Mouse (Mus musculus) layer of hippocampus, postnatal 14 days (tissue): ENCODE data around the gene H2al2a. TPM values are rescaled to one million over a fixed set of nuclear protein-coding genes. Genes with fewer than 3 reads are reported as not detected.
"Not testable (repeated sequence)": the region's sequence is repeated elsewhere in the genome, so short reads cannot be mapped to it uniquely, and the experiment has no call there.

Source experiments
- DNase-seq, 2 experiments: peaks; one replicate each; pipeline ENCODE4 v3.0.0; 2021 to 2022; ENCODE audit warnings: low spot score in 2 of 2, mixed read lengths in 1 of 2
- total RNA-seq, 2 experiments: library from RNA; stranded (reverse); gene quantifications; 2 replicates each; pipeline ENCODE4 v1.2.3; 2021

H2al2a gene
- total RNA-seq, 2 experiments from 2014 or later: not detected

DNA sequence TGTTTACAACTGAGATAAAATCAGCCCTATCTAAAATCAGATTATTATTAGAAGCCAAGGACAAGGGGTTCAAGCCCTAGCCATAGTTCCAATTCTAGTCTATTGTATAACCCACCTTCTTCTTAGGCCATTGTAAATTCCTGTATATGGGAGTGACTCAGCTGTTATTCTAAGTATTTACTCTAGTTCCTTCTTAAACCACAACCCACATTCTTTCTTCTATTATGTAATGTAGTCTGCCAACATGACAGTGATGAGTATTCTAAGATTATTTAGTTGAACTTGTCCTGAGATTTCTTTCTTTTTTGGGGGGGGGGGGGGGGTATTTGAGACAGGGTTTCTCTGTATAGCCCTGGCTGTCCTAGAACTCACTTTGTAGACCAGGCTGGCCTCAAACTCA, 19.1 kb downstream of the H2al2a start:
- not testable (repeated sequence) for DNase-seq

DNA sequence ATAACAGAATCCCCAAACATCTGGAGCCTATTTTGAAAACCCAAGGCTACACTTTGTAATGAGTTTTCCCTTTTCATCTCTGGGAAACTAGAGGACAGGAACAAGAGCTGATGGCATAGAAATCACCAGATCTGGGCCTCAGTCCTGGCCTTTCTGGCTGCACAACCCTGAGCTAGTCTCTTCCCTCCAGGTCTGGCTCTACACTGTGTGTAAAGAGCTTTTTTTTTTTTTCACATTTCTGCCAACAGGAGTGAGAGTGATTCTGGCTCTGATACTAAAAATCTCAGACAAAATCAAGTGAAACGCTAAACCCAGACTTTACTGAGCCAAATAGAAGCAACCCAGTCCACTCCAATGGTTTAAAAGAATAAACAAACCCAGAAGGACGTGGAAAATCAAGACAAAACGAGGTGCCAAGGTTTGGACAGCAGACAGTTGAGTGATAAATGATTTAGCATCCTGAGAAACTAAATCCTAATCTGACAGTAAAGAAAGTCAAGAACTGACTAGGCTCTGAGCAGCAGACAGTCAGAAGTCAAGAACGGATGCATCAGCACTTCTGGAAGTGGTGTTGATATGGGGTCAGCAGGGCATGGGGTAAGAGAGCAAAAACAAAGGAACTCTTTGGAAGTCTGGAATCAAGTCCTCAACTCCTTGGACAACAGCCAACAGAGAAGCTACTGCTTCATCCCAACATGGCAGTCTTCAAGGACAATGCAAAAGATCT, 21.0 kb downstream of the H2al2a start:
- DNase-seq: no peak

DNA sequence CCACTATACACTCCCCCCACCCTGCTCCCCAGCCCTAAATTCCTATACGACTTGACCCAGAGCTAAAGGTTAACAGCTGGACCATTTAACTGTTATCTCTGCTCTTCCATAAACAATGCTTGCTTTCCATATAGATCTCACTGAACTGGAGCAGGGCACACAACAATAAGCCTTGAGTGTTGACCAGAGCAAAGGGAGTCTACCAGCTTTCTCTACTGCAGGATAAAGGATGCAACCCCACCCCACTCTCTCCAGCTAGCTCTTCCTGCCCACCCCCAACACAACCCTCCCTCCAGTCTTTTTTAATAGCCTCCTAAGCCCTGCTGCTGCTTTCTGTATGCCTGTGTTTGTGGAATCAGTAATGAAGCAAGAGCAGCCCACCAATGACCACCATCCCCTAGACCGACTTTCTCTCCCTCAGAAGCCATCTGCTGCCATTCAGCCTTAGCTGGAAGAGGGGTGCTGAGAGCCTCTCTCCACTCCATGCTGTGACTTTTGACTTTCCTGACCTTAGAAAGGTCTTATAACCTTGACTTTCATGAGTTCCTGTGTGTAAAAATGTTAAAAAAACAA, 22.8 kb downstream of the H2al2a start:
- no peak for DNase-seq

DNA sequence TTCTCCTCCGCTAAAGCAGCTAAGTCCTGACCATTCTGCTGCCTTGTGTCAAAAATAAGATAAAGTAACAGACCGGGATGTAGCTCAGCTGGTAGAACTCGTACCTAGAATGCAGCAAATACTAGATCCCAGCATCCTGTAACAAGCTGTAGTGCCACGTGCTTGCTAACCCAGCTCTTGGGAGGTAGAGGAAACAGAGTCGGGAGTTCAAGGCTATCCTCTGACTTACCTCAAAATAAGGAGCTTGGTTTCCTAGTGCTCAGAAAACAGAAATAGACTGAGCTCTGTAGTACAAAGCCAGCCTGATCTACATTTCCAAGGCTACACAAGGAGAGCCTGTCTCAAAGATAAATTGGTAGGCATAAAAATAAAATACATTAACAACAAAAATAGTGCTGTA, 23.5 kb downstream of the H2al2a start:
- DNase-seq: no peak

DNA sequence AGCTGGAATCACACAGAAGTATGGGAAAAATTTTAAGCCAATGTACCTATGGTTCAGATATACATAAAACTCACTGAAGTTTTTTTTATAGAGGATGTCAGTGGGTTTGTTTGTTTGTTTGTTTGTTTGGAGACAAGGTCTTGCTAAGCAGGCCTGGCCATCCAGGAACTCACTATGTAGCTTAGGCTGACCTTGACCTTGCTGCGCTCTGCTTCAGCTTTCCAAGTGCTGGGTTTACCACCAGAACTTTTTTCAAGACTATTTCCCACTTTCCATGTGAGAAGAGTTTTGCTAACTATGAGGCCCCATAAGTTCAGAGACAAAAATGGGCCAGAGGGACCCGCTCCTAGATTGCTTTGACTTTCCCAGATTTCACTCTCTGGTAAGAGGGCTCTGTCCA, 23.9 kb downstream of the H2al2a start:
- no peak for DNase-seq

DNA sequence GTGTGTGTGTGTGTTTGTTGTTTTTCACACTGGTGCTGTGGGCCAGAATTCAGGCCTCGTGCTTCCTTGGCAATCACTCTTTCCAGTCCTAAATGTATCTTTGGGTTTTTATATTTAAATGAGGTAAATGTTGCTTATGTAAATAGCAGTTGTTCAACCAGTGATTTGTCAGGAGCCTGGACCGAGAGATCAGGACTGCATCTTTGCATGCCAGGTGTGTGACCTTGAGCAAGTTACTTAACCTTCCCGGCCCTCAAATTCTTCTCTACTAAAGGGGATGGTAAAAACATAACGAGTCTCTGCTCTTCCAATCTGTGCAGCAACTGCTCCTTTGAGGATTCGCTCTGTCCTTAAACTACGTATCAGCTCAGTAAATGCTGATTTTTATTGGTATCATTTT, 25.4 kb downstream of the H2al2a start:
- DNase-seq: no peak

DNA sequence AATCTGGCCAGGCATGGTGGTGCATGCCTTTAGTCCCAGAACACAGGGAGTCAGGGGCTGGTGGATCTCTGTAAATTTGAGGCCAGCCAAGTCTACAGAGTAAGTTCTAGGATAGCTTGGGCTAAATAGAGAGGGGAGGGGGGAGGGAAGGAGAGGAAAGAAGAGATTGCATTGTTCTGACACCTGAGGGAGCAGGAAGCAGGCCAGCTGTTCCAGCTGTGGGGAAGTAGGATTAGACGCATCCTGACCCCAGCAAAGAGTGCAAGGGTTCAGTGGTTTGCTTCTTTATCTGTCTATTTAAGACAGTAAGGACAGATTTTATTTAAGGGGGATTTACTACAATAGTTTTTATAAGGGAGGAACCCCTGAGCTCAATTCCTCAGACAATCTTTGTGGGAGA, 26.1 kb downstream of the H2al2a start:
- no peak for DNase-seq

DNA sequence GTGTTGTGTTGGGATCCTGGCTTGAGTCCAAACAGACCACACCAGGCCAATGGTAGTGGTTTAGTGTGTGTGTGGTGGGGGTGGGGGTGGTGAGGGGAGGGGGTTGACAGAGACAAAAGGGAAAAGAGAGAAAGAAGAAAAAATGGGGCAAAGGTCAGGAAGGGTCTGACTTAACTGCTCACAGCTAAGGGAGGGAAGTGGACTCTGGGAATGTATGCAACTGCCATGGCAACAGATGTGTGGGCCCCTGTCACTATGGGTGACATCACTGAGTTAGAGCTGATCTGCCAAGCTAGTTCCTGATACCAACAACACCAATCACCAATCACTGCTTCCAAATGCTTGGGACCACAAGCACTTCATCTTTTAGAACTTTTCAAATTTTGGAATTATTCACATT, 26.6 kb downstream of the H2al2a start:
- no peak for DNase-seq

DNA sequence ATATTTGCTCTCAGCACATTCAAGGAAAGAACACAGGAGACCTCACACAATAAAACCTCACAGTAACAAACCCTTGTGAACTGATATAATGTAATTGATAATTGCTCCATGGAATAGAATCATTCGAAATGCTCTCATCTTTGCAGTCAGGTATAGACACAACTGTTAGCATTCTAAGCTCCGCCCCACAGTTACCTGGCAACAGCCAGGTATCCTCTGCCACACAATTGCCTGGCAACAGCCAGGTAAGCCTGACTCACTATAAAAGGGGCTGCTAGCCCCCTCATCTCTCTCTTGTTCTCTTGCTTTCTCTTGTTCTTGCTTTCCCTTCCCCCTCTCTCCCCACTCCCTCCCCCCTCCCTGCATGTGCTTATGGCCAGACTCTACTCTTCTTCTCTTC, 28.2 kb downstream of the H2al2a start:
- DNase-seq: no peak

DNA sequence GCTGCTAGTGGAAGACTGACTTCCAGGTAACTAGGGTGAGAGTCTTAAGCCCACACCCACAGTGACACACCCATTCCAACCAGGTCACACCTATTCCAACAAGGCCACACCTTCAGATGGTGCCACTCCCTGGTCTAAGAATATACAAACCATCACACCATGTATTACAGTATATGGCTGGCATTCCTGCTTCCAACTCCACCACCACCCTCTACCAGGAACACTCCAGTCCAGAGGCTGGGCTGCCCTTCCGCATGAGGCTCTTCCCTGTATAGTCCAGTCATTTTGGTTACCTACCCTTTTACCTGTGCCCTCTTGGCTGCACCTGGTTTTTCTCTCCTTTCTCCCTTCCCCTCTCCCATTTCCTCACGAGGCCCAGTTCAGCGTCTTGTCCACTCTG, 28.7 kb downstream of the H2al2a start:
- not testable (repeated sequence) for DNase-seq

DNA sequence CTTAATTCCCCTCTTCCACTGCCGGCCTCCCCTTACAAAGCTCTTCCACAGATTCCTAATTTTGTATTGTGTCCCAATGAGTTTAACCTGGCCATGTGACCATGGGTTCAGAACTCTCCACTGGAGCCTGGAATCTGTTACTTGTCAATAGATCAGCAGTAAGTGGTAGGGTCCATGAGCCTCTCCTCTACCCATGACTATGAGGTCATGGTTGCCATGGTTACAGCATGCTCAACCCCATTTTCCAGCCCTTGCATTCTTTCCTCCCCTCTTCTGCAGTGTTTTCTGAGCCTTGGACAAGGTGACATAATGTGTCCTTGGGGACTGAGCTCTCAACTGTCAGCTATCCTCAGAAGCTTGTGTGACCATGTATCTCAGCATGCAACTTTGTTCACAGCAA, 37.3 kb downstream of the H2al2a start:
- no peak for DNase-seq

DNA sequence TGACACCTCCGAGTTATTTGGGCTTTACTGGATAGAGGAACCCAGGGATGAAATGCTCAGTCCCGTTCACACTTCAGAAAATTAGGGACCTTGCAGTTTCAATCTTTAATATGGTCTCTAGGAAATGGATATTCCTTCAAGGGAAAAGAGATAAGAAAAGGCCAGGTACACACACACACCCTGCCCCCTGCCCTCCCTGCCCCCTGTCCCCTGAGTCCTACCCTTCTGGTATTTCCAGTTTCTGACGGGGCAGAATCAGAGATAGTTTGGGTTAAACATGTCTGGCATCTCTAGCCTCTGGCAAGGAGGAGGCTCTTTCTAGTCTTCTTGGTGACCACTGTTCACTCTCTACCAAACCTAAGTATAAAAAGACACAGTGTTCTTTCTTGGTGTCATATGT, 49.9 kb downstream of the H2al2a start:
- no peak for DNase-seq

Other genes starting within 250 kb of the H2al2a start
- 1 to 10 TPM; 2.9 to 4.8 TPM for gene A930004D18Rik, start 40.8 kb upstream of the H2al2a start, total RNA-seq
- 10 to 100 TPM; 15.4 to 16.8 TPM for gene Skida1, start 52.1 kb upstream of the H2al2a start, total RNA-seq
- 10 to 100 TPM; 51.0 to 63.0 TPM for gene Mllt10, start 58.3 kb upstream of the H2al2a start, total RNA-seq